Mouse (Mus musculus) ES-E14 (cell line): ENCODE data around the gene Spcs1.

Experiments
- CHD2 ChIP-seq: IDR thresholded peaks from 2 replicates; pipeline ENCODE4 v1.6.1; 2014; ENCODE audit warnings: mild to moderate bottlenecking, low read depth, low read length, inconsistent platforms
- HCFC1 ChIP-seq: IDR thresholded peaks from 2 replicates; pipeline ENCODE4 v1.6.1; 2012; ENCODE audit warnings: low read length, inconsistent platforms, borderline replicate concordance; ENCODE audit not compliant: insufficient read depth
- MAFK ChIP-seq: IDR thresholded peaks from 2 replicates; pipeline ENCODE4 v1.6.1; 2014; ENCODE audit warnings: mild to moderate bottlenecking, low read depth, low read length, inconsistent platforms; ENCODE audit not compliant: insufficient read depth
- ZC3H11A ChIP-seq: IDR thresholded peaks from 2 replicates; pipeline ENCODE4 v1.6.1; 2012; ENCODE audit warnings: low read depth, mild to moderate bottlenecking, inconsistent platforms, low read length, borderline replicate concordance
- ZNF384 ChIP-seq: IDR thresholded peaks from 2 replicates; pipeline ENCODE4 v1.6.1; 2012; ENCODE audit warnings: low read depth, low read length, inconsistent platforms

DNA sequence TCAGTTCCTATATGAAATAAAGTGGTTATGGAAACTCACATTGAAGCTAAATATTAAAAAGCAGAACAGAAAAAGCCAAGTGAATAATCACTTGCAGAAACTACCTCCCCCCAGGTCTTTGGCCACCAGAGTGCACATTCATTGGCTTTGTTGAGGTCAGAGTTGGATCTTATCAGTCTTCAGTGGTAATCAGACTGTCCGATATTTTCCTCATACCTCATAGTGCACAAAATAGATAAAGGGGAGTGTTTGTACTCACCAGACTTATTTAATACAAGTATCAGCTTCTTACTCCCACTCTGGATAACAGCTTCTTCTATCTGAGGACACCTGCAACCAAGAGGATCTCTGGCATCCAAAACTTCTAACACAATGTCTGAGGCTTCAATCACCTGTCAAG lies 14.6 kb upstream of the Spcs1 start:
- TF ChIP-seq HCFC1 = no peak
- TF ChIP-seq MAFK = no peak
- no peak for TF ChIP-seq ZNF384
- TF ChIP-seq ZC3H11A = no peak
- TF ChIP-seq CHD2 = no peak
